Mouse (Mus musculus): ENCODE results near the gene Slco1c1. TPM values are rescaled to one million over a fixed set of nuclear protein-coding genes. Genes with fewer than 3 reads are reported as not detected.
"Not testable (repeated sequence)": the region's sequence is repeated elsewhere in the genome, so short reads cannot be mapped to it uniquely, and the experiment has no call there.

Slco1c1 gene
- polyA plus RNA-seq, 1 experiment from 2014 or later, result not detected

DNA sequence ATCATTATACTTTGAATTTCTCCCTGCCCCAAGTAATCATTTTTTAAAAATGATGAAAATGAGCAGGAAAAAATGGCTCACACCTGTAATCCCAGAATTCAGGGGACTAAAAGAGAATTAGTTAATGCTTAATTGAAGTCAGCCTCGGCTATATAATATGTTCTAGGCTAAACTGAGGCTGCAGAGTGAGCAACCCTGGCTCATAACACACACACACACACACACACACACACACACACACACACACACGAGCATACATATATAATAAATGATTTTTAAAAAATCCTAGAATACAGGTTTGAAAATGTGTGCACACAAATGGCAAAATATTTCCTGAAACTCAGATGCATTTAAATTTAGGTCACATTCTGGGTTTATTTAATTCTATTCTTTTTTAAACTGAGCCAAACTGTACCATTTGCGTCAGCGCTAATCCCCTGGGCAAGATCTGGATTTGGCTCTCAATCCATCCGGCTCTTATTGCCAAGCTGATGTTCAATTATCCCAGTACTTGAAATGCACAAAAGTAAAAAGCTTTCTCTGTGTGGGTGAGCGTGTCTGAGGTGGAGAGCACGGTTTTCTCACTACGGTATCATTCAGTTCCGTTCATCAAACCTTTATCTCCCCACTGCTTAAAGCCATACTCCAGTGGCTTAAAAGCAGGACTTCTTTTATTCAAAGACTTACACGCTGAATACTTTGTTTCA, 43.8 kb downstream of the Slco1c1 start:
- no peaks in the 10 kb centered on the region for H3K27me3 ChIP-seq (ENCODE audit: control insufficient read depth, insufficient read depth, low read length)
- no peak for ATAC-seq (ENCODE audit: insufficient read depth, low FRiP score)
- no peak overlapping the region for H3K4me2 ChIP-seq (ENCODE audit: low read depth, low read length)
- no peak overlapping the region for H3K27ac ChIP-seq (ENCODE audit: low read length)
- H3K4me3 ChIP-seq (replicated peaks; ENCODE audit: low read length), result no peak overlapping the region
- no peaks in the 10 kb centered on the region for H3K4me1 ChIP-seq (ENCODE audit: control insufficient read depth, insufficient read depth, low read length)
- no peaks in the 10 kb centered on the region for H3K36me3 ChIP-seq (ENCODE audit: control insufficient read depth, insufficient read depth, low read length)
- no peak overlapping the region for H3K9ac ChIP-seq (ENCODE audit: low read length)
- no peaks in the 10 kb centered on the region for H3K9me3 ChIP-seq (replicated peaks; ENCODE audit: control insufficient read depth, low read length)
- 79% methylated on average over 10 of the region's 10 CpGs for WGBS

DNA sequence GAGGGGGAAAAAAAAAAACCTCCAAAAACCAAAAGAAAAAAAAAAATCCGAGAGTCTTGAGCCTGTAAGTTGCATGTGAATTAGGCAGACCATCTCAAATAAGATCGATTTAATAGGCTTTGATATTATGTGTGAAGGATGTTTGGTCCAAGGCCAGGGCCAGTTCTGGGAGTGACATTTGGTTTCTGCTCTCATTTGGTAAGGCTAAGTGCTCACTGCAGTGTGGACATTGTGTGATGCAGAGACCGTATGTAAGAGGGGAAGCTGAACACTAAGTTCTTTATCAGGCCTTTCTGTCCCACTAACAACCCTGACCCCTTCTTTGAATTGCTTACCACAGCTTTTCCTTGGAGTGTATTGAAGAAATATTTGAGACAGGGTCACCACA, 44.4 kb downstream of the Slco1c1 start:
- H3K4me1 ChIP-seq (ENCODE audit: control insufficient read depth, insufficient read depth, low read length), result no peaks in the 10 kb centered on the region
- no peaks in the 10 kb centered on the region for H3K36me3 ChIP-seq (ENCODE audit: control insufficient read depth, insufficient read depth, low read length)
- no peak for ATAC-seq (ENCODE audit: insufficient read depth, low FRiP score)
- H3K27ac ChIP-seq (ENCODE audit: low read length), result no peak overlapping the region
- no peaks in the 10 kb centered on the region for H3K9me3 ChIP-seq (replicated peaks; ENCODE audit: control insufficient read depth, low read length)
- H3K9ac ChIP-seq (ENCODE audit: low read length), result no peak overlapping the region
- no peak overlapping the region for H3K4me2 ChIP-seq (ENCODE audit: low read depth, low read length)
- no peak overlapping the region for H3K4me3 ChIP-seq (replicated peaks; ENCODE audit: low read length)
- H3K27me3 ChIP-seq (ENCODE audit: control insufficient read depth, insufficient read depth, low read length), result no peaks in the 10 kb centered on the region
- WGBS, result 74% methylated on average over 3 of the region's 3 CpGs

DNA sequence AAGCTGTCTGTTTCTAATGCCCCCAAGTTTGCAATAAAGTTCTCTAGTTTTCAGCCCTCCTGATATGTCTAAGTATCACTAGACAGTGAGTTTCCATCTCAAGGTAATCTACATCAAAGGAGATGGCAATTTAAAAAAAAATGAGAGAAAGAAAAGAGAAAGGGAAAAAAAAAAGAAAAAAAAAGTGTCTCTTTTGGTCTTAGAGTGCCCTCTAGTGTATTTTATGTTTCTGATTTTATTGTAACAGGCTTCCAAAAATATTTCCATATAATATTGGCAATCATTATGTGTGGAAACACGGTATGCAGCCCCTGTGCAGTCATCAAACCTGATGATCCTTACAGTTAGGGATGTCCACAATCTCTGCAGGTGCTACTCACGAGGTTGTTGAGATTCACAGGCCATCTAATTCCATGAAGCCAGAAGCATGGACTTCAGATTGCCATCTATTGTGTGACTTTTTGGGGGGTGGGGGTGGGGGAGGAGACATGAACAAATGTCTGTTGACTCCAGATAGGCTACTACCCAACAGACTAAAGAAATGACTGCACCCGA, 52.6 kb downstream of the Slco1c1 start:
- no peaks in the 10 kb centered on the region for H3K4me1 ChIP-seq (ENCODE audit: control insufficient read depth, insufficient read depth, low read length)
- H3K27me3 ChIP-seq (ENCODE audit: control insufficient read depth, insufficient read depth, low read length), result no peaks in the 10 kb centered on the region
- 42% methylated on average over 3 of the region's 3 CpGs for WGBS
- no peak overlapping the region for H3K4me2 ChIP-seq (ENCODE audit: low read depth, low read length)
- ATAC-seq (ENCODE audit: insufficient read depth, low FRiP score), result no peak
- no peaks in the 10 kb centered on the region for H3K36me3 ChIP-seq (ENCODE audit: control insufficient read depth, insufficient read depth, low read length)
- no peak overlapping the region for H3K27ac ChIP-seq (ENCODE audit: low read length)
- H3K4me3 ChIP-seq (replicated peaks; ENCODE audit: low read length), result no peak overlapping the region
- no peaks in the 10 kb centered on the region for H3K9me3 ChIP-seq (replicated peaks; ENCODE audit: control insufficient read depth, low read length)
- H3K9ac ChIP-seq (ENCODE audit: low read length), result no peak overlapping the region

DNA sequence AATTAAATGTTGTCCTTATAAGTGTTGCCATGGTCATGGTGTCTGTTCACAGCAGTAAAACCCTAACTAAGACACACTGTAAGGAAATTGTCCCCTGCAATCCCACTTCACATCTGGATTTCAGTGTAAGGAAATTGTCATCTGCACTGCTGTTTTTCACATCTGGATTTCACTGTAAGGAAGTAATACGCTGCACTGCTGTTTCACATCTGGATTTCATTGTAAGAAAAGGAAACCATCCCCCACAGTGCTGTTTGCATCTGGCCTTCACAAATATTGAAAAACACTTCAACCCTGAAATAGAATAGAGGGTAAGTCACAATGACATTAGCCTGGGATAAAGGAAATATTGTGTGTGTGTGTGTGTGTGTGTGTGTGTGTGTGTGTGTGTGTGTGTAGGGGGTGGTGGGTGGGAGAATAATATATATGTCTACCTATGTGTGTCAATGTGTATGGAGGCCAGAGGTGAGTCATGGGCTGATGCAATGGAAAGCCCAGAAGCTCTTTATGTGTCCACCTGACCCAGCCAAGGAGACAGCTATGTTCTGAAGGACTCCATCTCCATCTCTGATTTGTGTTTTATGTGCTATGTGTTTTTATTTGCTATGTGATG, 60.7 kb downstream of the Slco1c1 start:
- H3K9ac ChIP-seq (ENCODE audit: low read length), result no peak overlapping the region
- no peak overlapping the region for H3K4me2 ChIP-seq (ENCODE audit: low read depth, low read length)
- no peaks in the 10 kb centered on the region for H3K27me3 ChIP-seq (ENCODE audit: control insufficient read depth, insufficient read depth, low read length)
- no peak overlapping the region for H3K4me3 ChIP-seq (replicated peaks; ENCODE audit: low read length)
- ATAC-seq (ENCODE audit: insufficient read depth, low FRiP score), result no peak
- H3K27ac ChIP-seq (ENCODE audit: low read length), result no peak overlapping the region
- WGBS, result 73% methylated on average over 1 of the region's 1 CpGs
- H3K36me3 ChIP-seq (ENCODE audit: control insufficient read depth, insufficient read depth, low read length), result no peaks in the 10 kb centered on the region
- no peaks in the 10 kb centered on the region for H3K9me3 ChIP-seq (replicated peaks; ENCODE audit: control insufficient read depth, low read length)
- no peaks in the 10 kb centered on the region for H3K4me1 ChIP-seq (ENCODE audit: control insufficient read depth, insufficient read depth, low read length)

DNA sequence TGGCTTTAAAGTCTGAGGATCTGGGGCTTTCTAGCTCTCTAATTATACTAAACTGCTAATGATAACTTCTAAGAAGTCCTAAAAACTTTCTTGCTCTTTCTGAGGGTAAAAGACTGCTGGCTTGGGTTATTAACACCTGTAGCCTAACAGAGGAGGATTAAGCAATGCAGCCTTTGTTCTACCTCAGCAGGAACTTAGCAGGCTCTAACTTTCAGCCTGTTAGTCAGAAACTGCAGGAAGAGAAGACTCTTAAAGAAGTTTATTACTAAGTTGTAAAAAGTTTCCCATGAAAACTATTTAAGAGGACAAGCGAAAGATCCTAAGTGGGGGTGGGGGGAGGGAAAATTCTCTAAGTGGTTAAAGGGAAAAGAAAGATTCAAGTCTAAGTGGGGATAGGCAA, 65.8 kb downstream of the Slco1c1 start:
- H3K4me3 ChIP-seq (replicated peaks; ENCODE audit: low read length), result no peak overlapping the region
- no peak for ATAC-seq (ENCODE audit: insufficient read depth, low FRiP score)
- H3K4me2 ChIP-seq (ENCODE audit: low read depth, low read length), result no peak overlapping the region
- H3K36me3 ChIP-seq (ENCODE audit: control insufficient read depth, insufficient read depth, low read length), result no peaks in the 10 kb centered on the region
- 59% methylated on average over 1 of the region's 1 CpGs for WGBS
- no peaks in the 10 kb centered on the region for H3K9me3 ChIP-seq (replicated peaks; ENCODE audit: control insufficient read depth, low read length)
- H3K27ac ChIP-seq (ENCODE audit: low read length), result no peak overlapping the region
- H3K27me3 ChIP-seq (ENCODE audit: control insufficient read depth, insufficient read depth, low read length), result no peaks in the 10 kb centered on the region
- no peak overlapping the region for H3K9ac ChIP-seq (ENCODE audit: low read length)
- H3K4me1 ChIP-seq (ENCODE audit: control insufficient read depth, insufficient read depth, low read length), result no peaks in the 10 kb centered on the region

DNA sequence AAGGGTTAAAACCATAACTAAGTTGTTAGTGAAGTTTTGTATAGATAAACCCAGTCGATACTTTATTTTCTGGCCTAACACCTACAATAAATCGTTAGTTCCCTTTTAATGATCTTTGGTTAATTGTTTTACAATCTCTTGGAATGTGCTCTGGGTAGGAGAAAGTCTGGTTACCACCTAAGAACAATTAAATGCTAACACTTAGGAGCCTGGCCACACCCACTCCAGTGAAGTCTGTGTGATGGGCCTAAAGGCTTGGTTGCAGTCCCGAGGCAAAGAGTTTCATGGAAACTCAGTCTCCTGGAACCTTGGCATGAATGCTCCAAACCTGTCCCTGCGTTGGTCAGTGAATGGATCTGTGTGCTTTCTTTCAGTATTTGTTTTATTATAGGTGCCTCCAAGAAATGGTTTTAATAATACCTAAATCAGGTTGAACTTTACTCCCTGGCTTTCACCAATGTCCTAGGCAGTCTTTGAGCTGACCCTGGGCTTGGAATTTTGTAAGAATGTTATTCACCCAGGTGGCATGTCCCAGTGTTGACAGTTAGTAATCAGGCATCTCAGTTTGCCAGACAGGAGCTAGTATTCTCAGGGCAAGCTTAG, 66.5 kb downstream of the Slco1c1 start:
- not testable (repeated sequence) for H3K36me3 ChIP-seq (ENCODE audit: control insufficient read depth, insufficient read depth, low read length); ATAC-seq (ENCODE audit: insufficient read depth, low FRiP score); H3K9me3 ChIP-seq (replicated peaks; ENCODE audit: control insufficient read depth, low read length); H3K4me1 ChIP-seq (ENCODE audit: control insufficient read depth, insufficient read depth, low read length); H3K27ac ChIP-seq (ENCODE audit: low read length); H3K4me2 ChIP-seq (ENCODE audit: low read depth, low read length); H3K4me3 ChIP-seq (replicated peaks; ENCODE audit: low read length); H3K9ac ChIP-seq (ENCODE audit: low read length); H3K27me3 ChIP-seq (ENCODE audit: control insufficient read depth, insufficient read depth, low read length)
- 36% methylated on average over 4 of the region's 4 CpGs for WGBS

DNA sequence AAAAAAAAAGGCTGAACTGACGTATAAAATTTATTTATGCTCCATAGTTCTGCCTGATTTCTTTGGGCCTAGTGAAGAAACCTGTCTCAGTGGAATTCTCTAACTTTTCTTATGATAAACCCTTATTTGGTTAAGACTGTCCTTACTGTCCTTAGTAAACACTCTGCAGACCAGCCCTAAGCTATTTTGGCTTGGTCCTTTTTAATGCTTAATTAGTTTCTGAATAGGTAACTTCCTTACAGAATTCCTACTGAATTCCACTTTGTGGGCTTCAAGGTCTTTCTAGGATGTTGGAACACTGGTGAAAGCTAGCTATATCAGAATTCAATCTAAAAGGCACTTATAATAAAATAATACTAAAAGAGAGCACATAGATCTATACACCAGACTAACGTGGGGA, 71.9 kb downstream of the Slco1c1 start:
- Histone ChIP-seq H3K4me1 (ENCODE audit: control insufficient read depth, insufficient read depth, low read length) (no peaks in the 10 kb centered on the region), H3K4me2 (ENCODE audit: low read depth, low read length) (no peak overlapping the region), H3K9ac (ENCODE audit: low read length) (no peak overlapping the region), H3K9me3 (replicated peaks; ENCODE audit: control insufficient read depth, low read length) (0 out of 2 replicates have a peak, but pooled peaks cover 2% of the 10 kb centered on the region), H3K27me3 (ENCODE audit: control insufficient read depth, insufficient read depth, low read length) (no peaks in the 10 kb centered on the region), H3K27ac (ENCODE audit: low read length) (no peak overlapping the region), H3K36me3 (ENCODE audit: control insufficient read depth, insufficient read depth, low read length) (no peaks in the 10 kb centered on the region), H3K4me3 (replicated peaks; ENCODE audit: low read length) (no peak overlapping the region)
- 85% methylated on average over 2 of the region's 2 CpGs for WGBS
- ATAC-seq (ENCODE audit: insufficient read depth, low FRiP score), result no peak

DNA sequence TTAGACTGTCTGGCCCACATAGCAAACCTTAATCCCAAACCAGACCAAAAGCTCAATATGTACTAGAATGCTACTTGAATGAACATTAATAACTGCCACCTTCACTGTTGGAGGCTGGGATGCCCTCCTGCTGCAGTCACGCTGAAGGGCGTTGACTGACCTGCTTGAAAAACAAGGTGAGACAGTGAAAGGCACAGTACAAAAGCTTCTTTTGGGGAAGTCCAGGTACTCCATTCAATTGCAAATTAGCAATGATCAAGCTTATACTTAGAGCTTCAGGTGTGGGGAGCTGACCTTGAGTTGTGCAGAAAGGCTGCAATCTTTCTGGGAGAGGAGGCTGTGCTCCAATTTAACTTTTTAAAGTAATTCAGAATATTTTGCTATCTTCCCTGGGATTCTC, 72.9 kb downstream of the Slco1c1 start:
- Histone ChIP-seq H3K4me1 (ENCODE audit: control insufficient read depth, insufficient read depth, low read length) (no peaks in the 10 kb centered on the region), H3K4me3 (replicated peaks; ENCODE audit: low read length) (no peak overlapping the region), H3K27ac (ENCODE audit: low read length) (no peak overlapping the region), H3K27me3 (ENCODE audit: control insufficient read depth, insufficient read depth, low read length) (no peaks in the 10 kb centered on the region), H3K4me2 (ENCODE audit: low read depth, low read length) (no peak overlapping the region), H3K9ac (ENCODE audit: low read length) (no peak overlapping the region), H3K9me3 (replicated peaks; ENCODE audit: control insufficient read depth, low read length) (0 out of 2 replicates have a peak, but pooled peaks cover 2% of the 10 kb centered on the region), H3K36me3 (ENCODE audit: control insufficient read depth, insufficient read depth, low read length) (no peaks in the 10 kb centered on the region)
- ATAC-seq (ENCODE audit: insufficient read depth, low FRiP score), result no peak
- WGBS, result 99% methylated on average over 2 of the region's 2 CpGs

DNA sequence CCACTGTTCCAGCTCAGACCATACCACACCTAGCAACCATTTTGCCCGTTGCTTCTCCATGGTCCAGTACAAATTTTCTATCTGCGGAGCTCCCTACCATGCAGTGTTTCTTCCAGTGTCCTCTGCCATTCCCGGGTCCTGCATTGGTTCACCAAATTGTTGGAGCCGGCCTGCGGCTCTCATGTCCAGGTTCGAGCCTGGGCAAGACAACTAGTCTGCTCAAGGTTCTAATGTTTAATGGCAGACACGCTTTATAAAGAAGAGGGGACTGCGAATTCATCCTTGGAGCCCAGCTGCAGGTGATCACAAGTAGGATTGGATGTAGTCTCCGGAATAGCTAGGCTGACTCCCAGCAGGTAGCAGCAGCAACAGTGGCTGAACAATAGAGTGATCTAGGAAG, 76.8 kb downstream of the Slco1c1 start:
- WGBS, result 73% methylated on average over 9 of the region's 9 CpGs
- Histone ChIP-seq H3K4me2 (ENCODE audit: low read depth, low read length) (no peak overlapping the region), H3K4me1 (ENCODE audit: control insufficient read depth, insufficient read depth, low read length) (no peaks in the 10 kb centered on the region), H3K4me3 (replicated peaks; ENCODE audit: low read length) (no peak overlapping the region), H3K36me3 (ENCODE audit: control insufficient read depth, insufficient read depth, low read length) (no peaks in the 10 kb centered on the region), H3K27me3 (ENCODE audit: control insufficient read depth, insufficient read depth, low read length) (no peaks in the 10 kb centered on the region), H3K9me3 (replicated peaks; ENCODE audit: control insufficient read depth, low read length) (0 out of 2 replicates have a peak, but pooled peaks cover 2% of the 10 kb centered on the region), H3K27ac (ENCODE audit: low read length) (no peak overlapping the region), H3K9ac (ENCODE audit: low read length) (no peak overlapping the region)
- no peak for ATAC-seq (ENCODE audit: insufficient read depth, low FRiP score)

All from stomach, embryonic 16.5 days (tissue).